Mouse (Mus musculus) liver, adult (tissue): ENCODE results near the gene Fabp3.

Experiments used
- GATA4 ChIP-seq: IDR thresholded peaks from 2 replicates; pipeline ENCODE4 v1.6.1; 2014; ENCODE audit warnings: mild to moderate bottlenecking, low read length; ENCODE audit not compliant: insufficient replicate concordance

Fabp3 gene

GRCm38 (mm10) chr4:130350690-130351422 is 42.5 kb downstream of the Fabp3 start:
- TF ChIP-seq GATA4, result no peak

GRCm38 (mm10) chr4:130352588-130352987 is 44.2 kb downstream of the Fabp3 start:
- TF ChIP-seq GATA4, result no peak

GRCm38 (mm10) chr4:130357946-130358345 is 49.6 kb downstream of the Fabp3 start:
- no peak for TF ChIP-seq GATA4

DNA sequence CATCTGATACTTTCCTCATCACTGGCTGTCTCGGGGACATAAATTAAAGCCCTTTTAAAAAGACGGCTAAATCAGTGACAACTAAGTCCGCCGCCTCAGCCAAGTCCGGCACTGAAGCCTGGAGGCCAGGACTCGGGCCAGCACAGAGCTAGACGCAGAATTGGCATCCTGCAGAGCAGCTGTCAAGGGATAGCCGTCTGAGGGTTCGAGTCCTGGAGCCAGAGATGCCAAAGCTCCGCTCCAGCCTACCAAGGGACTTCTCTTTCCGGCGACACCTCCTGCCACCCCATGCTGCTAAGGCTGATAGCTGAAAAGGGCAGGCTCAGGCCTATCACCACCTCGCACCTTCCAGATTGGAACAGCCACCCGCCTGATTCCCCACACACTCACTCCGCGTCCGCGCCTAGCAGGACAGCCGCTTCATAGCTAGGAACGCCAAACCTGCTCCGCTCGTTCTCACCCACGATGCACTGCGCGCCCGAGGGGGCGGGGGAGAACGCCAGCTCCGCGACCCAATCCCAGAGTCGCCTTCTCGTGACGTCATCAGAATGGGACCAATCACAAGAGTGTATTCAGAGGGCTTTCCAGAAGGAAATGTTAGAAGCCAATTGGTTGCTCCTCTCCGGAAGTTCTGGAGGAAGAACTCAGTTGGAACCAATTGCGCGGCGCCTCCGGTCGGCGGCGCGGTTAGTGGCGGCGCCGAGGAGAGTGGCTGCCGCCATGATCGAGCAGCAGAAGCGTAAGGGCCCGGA is 51.3 kb downstream of the Fabp3 start, which contains the start of the genes Zcchc17 and Snrnp40:
Gene Zcchc17 (minus strand): TSS at position 458 of the 752 bp plus-strand sequence.
Gene Snrnp40 (plus strand): TSS at position 647 of the 752 bp plus-strand sequence.
- TF ChIP-seq GATA4, result no peak

- TF ChIP-seq GATA4, result no peak
Measured at GRCm38 (mm10) chr4:130360238-130360590, 51.8 kb downstream of the Fabp3 start.
